Mouse (Mus musculus) kidney, postnatal 0 days (tissue): ENCODE data around the gene Cbx5. TPM values are rescaled to one million over a fixed set of nuclear protein-coding genes. Genes with fewer than 3 reads are reported as not detected.

Source experiments
- ATAC-seq: fragments of 200-750 bp; cut with Nextera tagmentation; replicated peaks from 2 replicates; pipeline ENCODE4 v1.8.0; 2017; ENCODE audit warnings: low read depth, moderate number of reproducible peaks, moderate TSS enrichment, moderate library complexity; ENCODE audit not compliant: low FRiP score
- DNase-seq: peaks from one replicate; pipeline ENCODE4 v3.0.0-alpha.2; 2016; ENCODE audit warnings: low spot score
- H3K27ac ChIP-seq: fragments of 300-500 bp; sonication (generic); 2 replicates; pipeline ENCODE4 v1.5.1; 2014; ENCODE audit warnings: mild to moderate bottlenecking
- H3K27me3 ChIP-seq: fragments of 300-500 bp; sonication (generic); 2 replicates; pipeline ENCODE4 v1.6.1; 2014; ENCODE audit warnings: low read length, mixed read lengths; ENCODE audit not compliant: insufficient read depth
- H3K36me3 ChIP-seq: fragments of 300-500 bp; sonication (generic); 2 replicates; pipeline ENCODE4 v1.6.1; 2014; ENCODE audit warnings: low read length, mixed read lengths; ENCODE audit not compliant: insufficient read depth
- H3K4me1 ChIP-seq: fragments of 300-500 bp; sonication (generic); replicated peaks from 2 replicates; pipeline ENCODE4 v1.6.1; 2014; ENCODE audit warnings: antibody characterized with exemption, low read length, mixed read lengths; ENCODE audit not compliant: insufficient read depth
- H3K4me2 ChIP-seq: fragments of 300-500 bp; sonication (generic); 2 replicates; pipeline ENCODE4 v1.6.1; 2014; ENCODE audit warnings: mild to moderate bottlenecking, low read length, moderate library complexity, mixed read lengths
- H3K4me3 ChIP-seq: fragments of 300-500 bp; sonication (generic); replicated peaks from 2 replicates; pipeline ENCODE4 v1.5.1; 2014; ENCODE audit warnings: low read depth, low read length
- H3K9ac ChIP-seq: fragments of 300-500 bp; sonication (generic); 2 replicates; pipeline ENCODE4 v1.6.1; 2014; ENCODE audit warnings: low read depth, low read length
- H3K9me3 ChIP-seq: fragments of 300-500 bp; sonication (generic); replicated peaks from 2 replicates; pipeline ENCODE4 v1.6.1; 2016; ENCODE audit warnings: low read length, inconsistent platforms, mixed read lengths
- CTCF ChIP-seq: IDR thresholded peaks from 2 replicates; pipeline ENCODE4 v1.5.1; 2016; ENCODE audit warnings: antibody characterized with exemption, low read depth, mild to moderate bottlenecking, moderate library complexity
- WGBS: fragments of 180-500 bp; shearing (Covaris S2); extraction: QIAGEN DNeasy Blood & Tissue Kit; methylation state at CpG from one replicate; pipeline ENCODE4 v1.1.7; 2014; 5-methylcytosine and 5-hydroxymethylcytosine counted together
- polyA plus RNA-seq: library from polyadenylated mRNA; unstranded; fragments of >200 nt; fragmentation: Nextera tagmentation; extraction: Ambion mirVana; gene quantifications from 2 replicates; pipeline ENCODE4 v1.2.1, GENCODE M21; 2015

The Cbx5 gene
- polyA plus RNA-seq, 1 experiment from 2014 or later = 62.0 TPM

DNA sequence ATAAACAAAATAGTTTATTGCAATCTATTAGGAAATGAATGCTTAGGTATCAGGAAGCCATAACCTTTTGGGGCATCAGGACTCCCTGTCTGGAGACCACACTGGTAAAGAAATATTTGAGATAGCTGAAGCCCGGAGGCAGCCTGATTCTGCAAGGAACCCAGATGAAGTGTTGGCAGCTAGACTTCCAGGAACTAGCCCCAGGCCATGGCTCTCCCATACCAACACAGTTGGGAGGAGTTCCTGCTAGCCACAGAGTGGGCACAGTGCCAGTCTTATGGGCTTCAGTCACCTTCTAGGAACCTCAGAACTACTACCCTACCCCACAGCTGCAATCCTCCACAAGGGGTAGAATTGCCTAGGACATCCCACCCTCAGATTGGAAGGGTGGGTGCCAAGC, 20.4 kb upstream of the Cbx5 start:
- H3K9ac ChIP-seq = no peak overlapping the region
- TF ChIP-seq CTCF = no peak
- peaks cover 12% of the 10 kb centered on the region for H3K4me1 ChIP-seq
- H3K27ac ChIP-seq = no peak overlapping the region
- ATAC-seq (no peak), DNase-seq (no peak)
- no peaks in the 10 kb centered on the region for H3K27me3 ChIP-seq
- H3K4me3 ChIP-seq = no peak overlapping the region
- 42% methylated on average over 1 of the region's 1 CpGs for WGBS
- H3K9me3 ChIP-seq = no peaks in the 10 kb centered on the region
- no peak overlapping the region for H3K4me2 ChIP-seq
- H3K36me3 ChIP-seq = no peaks in the 10 kb centered on the region

DNA sequence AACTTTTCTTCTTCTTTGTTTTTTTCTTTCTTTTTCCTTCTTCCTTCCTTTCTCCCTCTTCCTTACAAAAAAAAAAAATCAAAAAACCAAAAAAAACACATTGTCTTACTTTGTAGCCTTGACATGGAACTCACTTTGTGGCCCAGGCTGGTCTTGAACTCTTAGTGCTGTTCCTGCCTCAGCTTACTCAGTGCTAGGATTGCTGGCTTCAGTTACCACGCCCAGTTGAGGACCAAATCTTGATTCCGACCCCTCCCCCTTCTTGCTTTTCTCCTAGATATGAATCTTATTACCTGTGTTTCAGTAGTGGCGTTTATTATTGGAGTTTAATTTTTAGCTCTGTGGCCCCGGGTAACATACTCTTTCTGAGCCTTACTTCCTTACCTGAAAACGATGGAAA, 19.5 kb upstream of the Cbx5 start:
- Histone ChIP-seq H3K9ac (no peak overlapping the region), H3K9me3 (no peaks in the 10 kb centered on the region), H3K27ac (no peak overlapping the region), H3K36me3 (no peaks in the 10 kb centered on the region), H3K27me3 (no peaks in the 10 kb centered on the region), H3K4me2 (no peak overlapping the region), H3K4me1 (peaks cover 17% of the 10 kb centered on the region), H3K4me3 (no peak overlapping the region)
- ATAC-seq = no peak
- no peak for DNase-seq
- no peak for TF ChIP-seq CTCF
- 87% methylated on average over 5 of the region's 5 CpGs for WGBS

DNA sequence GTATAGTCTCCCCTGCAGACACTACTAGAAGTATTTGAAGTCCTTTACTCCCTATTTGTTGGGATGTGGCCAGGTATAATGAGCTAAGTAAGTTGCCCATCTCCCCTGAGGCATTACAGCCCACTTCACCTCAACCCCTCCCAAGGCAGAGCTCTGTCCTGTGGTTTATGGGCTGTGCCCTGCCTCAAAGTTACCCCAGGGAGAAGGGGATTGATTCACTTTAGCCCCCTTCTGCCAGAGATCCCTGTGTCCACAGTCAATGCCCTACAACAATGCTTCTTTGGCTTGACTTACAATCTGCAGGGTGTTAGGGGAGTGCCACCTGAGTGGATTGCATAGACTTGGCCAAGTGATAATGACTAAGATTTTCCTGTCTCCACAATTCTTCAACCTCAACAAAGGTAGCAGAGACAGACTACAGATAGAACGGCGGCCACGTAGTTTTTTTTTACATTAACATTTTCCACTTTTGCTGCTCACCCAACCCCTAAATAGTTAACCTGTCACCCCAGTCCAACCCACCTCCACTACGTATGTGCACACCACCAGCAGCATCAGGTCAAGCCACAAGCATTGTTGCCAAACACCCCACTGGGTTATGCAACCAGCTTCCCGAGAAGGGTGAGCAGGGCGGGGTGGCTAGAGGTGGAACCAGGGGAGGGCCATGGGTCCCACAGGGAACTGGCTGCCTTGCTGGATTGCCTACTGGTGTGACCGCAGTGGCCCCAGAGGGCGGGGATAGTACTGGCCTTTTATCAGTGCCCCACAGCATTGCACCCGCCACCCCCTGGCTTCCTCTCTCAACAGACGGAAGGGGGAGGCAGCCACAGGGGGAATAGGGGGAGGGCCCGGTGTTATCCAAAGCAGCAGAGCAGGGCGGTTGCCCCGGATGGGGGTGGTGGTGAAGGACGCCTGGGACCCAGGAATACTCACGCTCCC, 18.4 kb upstream of the Cbx5 start, which contains the start of gene Nfe2:
Nfe2 (minus strand) TSS at position 614 of the 939 bp plus-strand sequence.
- peaks cover 17% of the 10 kb centered on the region for H3K4me1 ChIP-seq
- H3K9me3 ChIP-seq = no peaks in the 10 kb centered on the region
- DNase-seq (no peak), ATAC-seq (peak; percentile 56)
- H3K4me2 ChIP-seq = peak within 1 kb of the TSS; percentile 51
- H3K27ac ChIP-seq = 0 out of 2 replicates have a peak within 1 kb of the TSS, but pooled peaks have one; percentile 10
- no peak for TF ChIP-seq CTCF
- no peaks in the 10 kb centered on the region for H3K36me3 ChIP-seq
- H3K27me3 ChIP-seq = no peaks in the 10 kb centered on the region
- 12% methylated on average over 15 of the region's 15 CpGs for WGBS
- peak within 1 kb of the TSS; percentile 11; the same call in 1 of the 2 replicates for H3K4me3 ChIP-seq
- no peak within 1 kb of the TSS for H3K9ac ChIP-seq

DNA sequence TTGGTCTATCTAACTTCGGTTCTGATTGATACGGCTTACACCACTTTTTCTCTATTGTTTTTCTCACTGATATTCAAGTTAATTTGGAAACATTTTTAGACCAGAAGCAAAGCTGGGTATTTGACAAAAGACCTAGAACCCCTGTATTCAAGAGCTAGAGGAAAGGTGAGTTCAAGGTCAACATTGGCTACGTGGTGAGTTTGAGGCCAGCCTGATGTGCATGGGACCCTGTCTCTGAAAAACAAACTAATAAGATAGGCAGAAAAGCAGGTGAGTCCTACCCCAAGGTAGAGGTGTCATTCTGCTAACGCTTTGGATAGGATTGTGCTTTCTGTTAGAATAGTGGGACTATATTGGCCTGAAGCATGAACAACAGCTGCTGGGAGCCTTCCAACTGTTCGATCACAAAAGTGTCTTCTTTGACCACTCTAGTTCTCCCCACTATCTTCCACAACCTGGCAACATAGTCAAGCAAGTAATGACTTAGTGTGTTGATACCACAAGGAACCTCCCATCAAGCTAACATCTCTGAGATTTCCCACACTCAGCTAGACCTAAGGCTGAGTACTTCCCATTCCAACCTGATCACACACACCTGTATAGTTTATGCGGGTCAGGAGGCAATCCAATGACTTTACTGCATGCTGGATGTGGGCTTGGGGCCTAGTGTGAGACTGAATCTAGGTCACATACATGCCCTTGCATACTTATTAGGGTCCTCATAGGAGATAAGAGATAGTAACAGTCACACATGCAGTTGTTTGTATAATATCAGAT, 16.8 kb upstream of the Cbx5 start:
- WGBS = 86% methylated on average over 6 of the region's 6 CpGs
- no peak for ATAC-seq
- Histone ChIP-seq H3K9me3 (no peaks in the 10 kb centered on the region), H3K9ac (no peak overlapping the region), H3K4me2 (no peak overlapping the region), H3K27ac (no peak overlapping the region), H3K36me3 (no peaks in the 10 kb centered on the region), H3K4me1 (peaks cover 17% of the 10 kb centered on the region), H3K4me3 (no peak overlapping the region), H3K27me3 (no peaks in the 10 kb centered on the region)
- no peak for TF ChIP-seq CTCF
- DNase-seq = no peak

DNA sequence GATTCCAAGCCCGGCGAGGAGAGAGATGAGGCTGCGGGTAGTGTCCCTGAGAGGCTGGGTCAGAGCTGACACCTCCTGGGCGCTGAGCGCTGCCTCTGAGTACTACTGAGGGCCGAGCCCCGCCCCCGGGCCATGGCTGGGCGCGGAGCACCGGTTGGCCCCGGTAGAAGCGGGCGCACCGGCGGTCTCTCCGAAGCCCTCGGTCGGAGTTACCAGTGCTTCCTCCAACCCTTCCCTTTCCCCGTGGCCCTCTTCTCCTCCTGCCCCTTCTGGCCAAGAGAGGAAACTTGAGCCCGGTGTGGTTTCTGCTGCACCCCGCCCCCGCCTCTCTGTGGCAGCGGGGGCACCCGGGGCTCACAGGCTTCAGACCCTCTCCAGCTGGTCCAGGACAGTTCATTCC, 15.6 kb upstream of the Cbx5 start:
- ATAC-seq = peak; percentile 65
- Histone ChIP-seq H3K9ac (peak overlapping the region; percentile 71), H3K4me2 (peak overlapping the region; percentile 90), H3K9me3 (no peaks in the 10 kb centered on the region), H3K27me3 (no peaks in the 10 kb centered on the region), H3K4me1 (peaks cover 17% of the 10 kb centered on the region), H3K4me3 (peak overlapping the region; percentile 42), H3K36me3 (no peaks in the 10 kb centered on the region), H3K27ac (peak overlapping the region; percentile 1; the same call in 1 of the 2 replicates)
- TF ChIP-seq CTCF = peak; percentile 36; the same call in 1 of the 2 replicates
- 0% methylated on average over 25 of the region's 25 CpGs for WGBS
- DNase-seq = peak; percentile 82

DNA sequence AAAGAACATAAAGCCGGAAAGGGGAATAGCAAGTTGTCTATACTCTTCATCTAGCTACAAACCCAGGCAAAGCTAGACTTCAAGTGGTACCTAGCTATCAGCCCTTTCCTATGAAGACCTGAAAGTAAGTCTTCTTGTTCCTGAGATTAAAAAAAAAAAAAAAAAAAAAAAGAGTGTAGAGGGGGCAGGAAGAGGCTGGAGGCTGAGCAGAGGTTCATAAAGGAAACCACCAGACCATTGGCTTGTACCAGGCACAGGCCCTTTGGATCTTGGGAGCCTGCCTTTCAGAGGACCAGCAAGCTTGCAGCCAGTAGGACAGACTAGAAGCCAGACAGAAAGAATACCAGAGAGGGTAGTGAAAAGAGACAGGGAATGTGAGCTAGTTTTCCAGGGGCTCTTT, 13.7 kb upstream of the Cbx5 start:
- Histone ChIP-seq H3K36me3 (peaks cover 5% of the 10 kb centered on the region; the same call in 1 of the 2 replicates), H3K27me3 (no peaks in the 10 kb centered on the region), H3K4me1 (peaks cover 11% of the 10 kb centered on the region), H3K9me3 (no peaks in the 10 kb centered on the region), H3K4me2 (no peak overlapping the region), H3K4me3 (no peak overlapping the region), H3K9ac (no peak overlapping the region), H3K27ac (no peak overlapping the region)
- DNase-seq (no peak), ATAC-seq (no peak)
- WGBS = 92% methylated on average over 1 of the region's 1 CpGs
- TF ChIP-seq CTCF = no peak
